Mouse (Mus musculus): Measurements from ENCODE around the gene Man2c1. TPM values are rescaled to one million over a fixed set of nuclear protein-coding genes. Genes with fewer than 3 reads are reported as not detected.

Gene Man2c1
- total RNA-seq, 1 experiment from 2014 or later = 51.3 TPM

DNA sequence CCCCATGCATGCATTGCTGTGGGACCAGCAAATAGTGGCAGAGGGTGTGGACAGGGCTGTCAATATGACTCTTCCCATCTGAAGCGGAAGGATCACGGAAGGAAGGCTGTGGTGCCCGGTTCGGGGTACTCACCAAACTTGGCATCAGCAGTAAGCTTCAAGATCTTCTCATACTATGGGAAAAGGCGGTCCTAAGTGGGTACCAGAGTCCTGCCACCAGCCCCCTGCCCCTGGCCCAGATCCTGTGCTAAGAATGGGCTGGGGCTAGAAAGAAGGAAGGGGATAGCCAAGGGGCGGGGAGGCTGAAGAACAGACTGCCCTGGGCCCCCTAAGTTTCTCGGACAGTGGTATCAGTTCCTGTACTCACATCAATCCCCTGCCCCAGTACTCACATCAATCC is 25.9 kb downstream of the Man2c1 start:
- ATAC-seq (replicated peaks; ENCODE audit: low read depth, poor library complexity, severe bottlenecking) = no peak

DNA sequence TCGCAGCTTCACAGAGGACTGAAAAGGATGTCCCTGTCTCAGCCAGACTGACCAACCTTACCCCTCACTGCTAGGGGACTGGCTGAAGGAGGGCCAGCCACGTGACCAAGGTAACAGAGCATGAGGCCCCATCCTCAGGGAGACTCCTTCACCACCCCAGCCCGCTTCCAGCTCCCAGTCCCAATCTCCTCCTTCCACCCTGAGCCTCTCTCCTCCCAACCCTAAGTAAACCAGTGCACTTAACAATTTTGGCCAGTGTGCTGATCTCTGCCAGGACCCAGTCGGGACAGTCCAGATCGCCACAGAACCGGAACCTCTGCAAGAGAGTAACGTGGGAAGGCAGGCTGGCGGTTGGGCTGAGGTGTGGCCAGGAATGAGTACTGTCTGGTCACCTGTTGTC is 26.3 kb downstream of the Man2c1 start:
- ATAC-seq (replicated peaks; ENCODE audit: low read depth, poor library complexity, severe bottlenecking) = no peak

- ATAC-seq (replicated peaks; ENCODE audit: low read depth, poor library complexity, severe bottlenecking) = no peak
Measured at GRCm38 (mm10) chr9:57157499-57157898, 27.0 kb downstream of the Man2c1 start.

DNA sequence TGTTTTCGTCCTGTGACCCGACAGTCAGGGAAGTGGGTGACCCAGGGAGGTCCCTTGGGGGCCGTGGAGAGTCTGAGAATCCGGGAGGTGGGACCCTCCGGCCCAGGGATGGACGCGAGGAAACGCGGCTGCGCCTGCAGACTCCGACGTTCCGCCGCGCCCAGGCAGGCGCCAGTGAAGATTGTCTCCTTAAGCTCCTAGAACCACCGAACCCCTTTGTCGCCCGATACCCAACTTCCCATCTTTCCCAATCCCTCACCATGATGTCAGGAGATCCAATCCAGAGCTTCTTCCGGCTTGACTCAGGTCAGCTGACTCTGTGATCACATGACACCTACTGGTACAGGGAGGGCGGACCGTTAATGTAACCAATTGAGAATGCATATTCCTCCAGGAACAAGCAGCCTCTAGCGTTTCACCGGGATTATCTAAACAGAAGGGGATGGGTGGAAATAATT is 27.6 kb downstream of the Man2c1 start, which contains the start of gene Commd4:
Gene Commd4, minus strand, starts transcription at position 319 of the 458 bp plus-strand sequence.
- ATAC-seq (replicated peaks; ENCODE audit: low read depth, poor library complexity, severe bottlenecking) = peak; percentile 89

GRCm38 (mm10) chr9:57158506-57158905 is 28.0 kb downstream of the Man2c1 start:
- no peak for ATAC-seq (replicated peaks; ENCODE audit: low read depth, poor library complexity, severe bottlenecking)

DNA sequence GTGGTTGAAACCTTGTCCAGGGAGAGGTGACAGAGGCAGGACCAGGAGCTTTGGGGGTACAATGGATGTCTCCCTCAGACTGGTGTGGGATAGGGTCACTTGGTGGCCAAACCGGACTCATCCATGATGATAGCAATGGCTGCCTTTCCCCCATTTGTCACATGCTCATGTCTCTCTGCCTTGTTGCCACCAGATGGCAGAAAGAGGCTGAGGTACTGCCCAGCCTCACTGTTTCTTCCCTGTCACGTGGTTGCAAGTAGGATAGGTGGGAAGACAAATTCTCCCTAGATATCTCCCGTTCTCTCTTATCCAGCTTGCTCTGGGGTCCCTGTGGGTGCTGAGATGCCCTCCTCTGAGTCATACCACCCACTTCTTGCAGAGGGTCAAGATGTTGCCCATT is 32.0 kb downstream of the Man2c1 start:
- ATAC-seq (replicated peaks; ENCODE audit: low read depth, poor library complexity, severe bottlenecking) = peak; percentile 65

GRCm38 (mm10) chr9:57163137-57163536 is 32.6 kb downstream of the Man2c1 start:
- ATAC-seq (replicated peaks; ENCODE audit: low read depth, poor library complexity, severe bottlenecking) = no peak

DNA sequence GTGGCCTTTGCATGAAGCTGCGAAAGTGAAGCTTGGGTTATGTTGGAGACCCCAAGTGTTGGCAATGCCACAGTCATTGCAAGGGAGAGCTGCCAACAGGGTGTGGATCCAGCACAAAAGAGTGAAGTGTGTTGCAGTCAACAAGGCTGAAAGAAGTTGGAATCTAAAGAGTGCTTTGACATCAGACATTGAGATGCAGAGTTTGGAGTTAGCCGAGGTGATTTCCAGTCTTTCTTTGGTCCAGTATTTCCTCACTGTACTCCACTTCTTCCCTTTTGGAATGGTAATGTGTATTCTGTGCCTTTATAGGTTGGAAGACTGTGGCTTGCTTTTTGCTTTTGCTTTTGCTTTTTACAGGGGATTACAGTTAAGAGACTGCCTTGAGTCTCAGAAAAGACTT is 35.7 kb downstream of the Man2c1 start:
- ATAC-seq (replicated peaks; ENCODE audit: low read depth, poor library complexity, severe bottlenecking) = no peak

- ATAC-seq (replicated peaks; ENCODE audit: low read depth, poor library complexity, severe bottlenecking) = no peak
Measured at GRCm38 (mm10) chr9:57168411-57168810, 37.9 kb downstream of the Man2c1 start.

Other genes with a start within 250 kb of the Man2c1 start
- 4.7 and 4.8 TPM in 2 replicates for gene Snx33, start 202.3 kb upstream of the Man2c1 start, total RNA-seq (2017)
- 81.4 and 89.8 TPM in 2 replicates for gene Imp3, start 193.2 kb upstream of the Man2c1 start, total RNA-seq (2017)
- gene Snupn, start 179.8 kb upstream of the Man2c1 start, total RNA-seq (2017) = 8.9 and 12.1 TPM in 2 replicates
- 5.7 and 11.5 TPM in 2 replicates for gene Ptpn9, start 135.8 kb upstream of the Man2c1 start, total RNA-seq (2017)
- 82.1 and 105 TPM in 2 replicates for gene Sin3a, start 58.6 kb upstream of the Man2c1 start, total RNA-seq (2017)
- 1.2 and 2.6 TPM in 2 replicates for gene Neil1, start 17.6 kb downstream of the Man2c1 start, total RNA-seq (2017)
- gene Commd4, start 27.6 kb downstream of the Man2c1 start, total RNA-seq (2017) = 107 and 131 TPM in 2 replicates
- not detected in 2 replicates for gene Trcg1, start 105.9 kb downstream of the Man2c1 start, total RNA-seq (2017)
- gene 1700017B05Rik, start 131.9 kb downstream of the Man2c1 start, total RNA-seq (2017) = 19.6 and 31.9 TPM in 2 replicates